Mouse (Mus musculus): Measurements from ENCODE around the gene Catsperz.

The Catsperz gene

GRCm38 (mm10) chr19:6937541-6938465 lies 12.6 kb upstream of the Catsperz start:
- POLR2A ChIA-PET: interaction anchor here in 1 of 4 experiments (0.7 to 1.2 kb wide), 2 partner anchors 13 kb away, joined by 3 read pairs; no protein-coding TSS in a partner anchor
- CTCF ChIA-PET: interaction anchor here in 2 of 4 experiments (0.8 to 1.2 kb wide), 3 partner anchors 14 to 28 kb away, joined by 3 to 4 read pairs (median 4); partner anchors contain the start of gene Trmt112 (in 1 of the 2)

GRCm38 (mm10) chr19:6936299-6936698 lies 11.1 kb upstream of the Catsperz start:
- POLR2A ChIA-PET: interaction anchor here (0.6 to 1.9 kb wide), 12 partner anchors 11 to 587 kb away, joined by 3 to 8 read pairs (median 3); partner anchors contain the start of gene Esrra (in 1 of the 4)
- CTCF ChIA-PET: interaction anchor here (0.5 to 6.1 kb wide), 72 partner anchors 8 to 1767 kb away, joined by 3 to 86 read pairs (median 4); partner anchors contain the start of genes Catsperz (in 3 of the 4), Esrra (in 3 of the 4), Trmt112 (in 2 of the 4) and Fkbp2 (in 1 of the 4)

GRCm38 (mm10) chr19:6934195-6934977 lies 9.2 kb upstream of the Catsperz start, which contains the start of gene Kcnk4:
Gene Kcnk4 (minus strand): TSS chr19:6934515.
- ChIA-PET POLR2A (interaction anchor here in 3 of 4 experiments (0.6 to 3.8 kb wide), 21 partner anchors 8 to 661 kb away, joined by 3 to 23 read pairs (median 4); partner anchors contain the start of genes Esrra (in 2 of the 3), Bad (in 1 of the 3), Catsperz (in 1 of the 3) and Ccdc88b (in 1 of the 3)), CTCF (interaction anchor here (0.5 to 6.1 kb wide), 14 partner anchors 10 to 454 kb away, joined by 3 to 86 read pairs (median 6); partner anchors contain the start of genes Esrra (in 3 of the 4) and Catsperz (in 1 of the 4))

- CTCF ChIA-PET: interaction anchor here in 3 of 4 experiments (0.7 to 6.1 kb wide), 7 partner anchors 9 to 455 kb away, joined by 3 to 86 read pairs (median 4); partner anchors contain the start of genes Esrra (in 3 of the 3) and Catsperz (in 1 of the 3)
- POLR2A ChIA-PET: interaction anchor here in 2 of 4 experiments (0.8 to 3.8 kb wide), 14 partner anchors 8 to 106 kb away, joined by 3 to 23 read pairs (median 6); partner anchors contain the start of genes Bad (in 2 of the 2), Esrra (in 2 of the 2), Gpr137 (in 2 of the 2) and Catsperz (in 1 of the 2)
These were observed 8.4 kb upstream of the Catsperz start for GRCm38 (mm10) chr19:6933436-6934194.

- POLR2A ChIA-PET: interaction anchor here in 2 of 4 experiments (0.9 to 3.8 kb wide), 9 partner anchors 8 to 107 kb away, joined by 3 to 23 read pairs (median 5); partner anchors contain the start of genes Bad (in 2 of the 2), Gpr137 (in 2 of the 2), Esrra (in 1 of the 2) and Stip1 (in 1 of the 2)
- CTCF ChIA-PET: interaction anchor here in 1 of 4 experiments (1.1 to 6.1 kb wide), 2 partner anchors 10 to 18 kb away, joined by 4 to 86 read pairs; partner anchors contain the start of genes Catsperz and Esrra
These were observed 7.9 kb upstream of the Catsperz start for GRCm38 (mm10) chr19:6933102-6933435.

GRCm38 (mm10) chr19:6932018-6932417 lies 6.8 kb upstream of the Catsperz start:
- ChIA-PET POLR2A (interaction anchor here in 3 of 4 experiments (0.6 to 3.8 kb wide), 17 partner anchors 9 to 344 kb away, joined by 3 to 23 read pairs (median 4); partner anchors contain the start of genes Bad (in 3 of the 3), Esrra (in 2 of the 3), Gpr137 (in 2 of the 3) and Nudt22 (in 1 of the 3)), CTCF (interaction anchor here in 1 of 4 experiments (1.2 to 6.1 kb wide), 4 partner anchors 9 to 47 kb away, joined by 3 to 86 read pairs (median 6); partner anchors contain the start of genes Bad, Catsperz and Esrra)

GRCm38 (mm10) chr19:6931002-6931401 lies 5.8 kb upstream of the Catsperz start:
- ChIA-PET POLR2A (interaction anchor here in 3 of 4 experiments (0.7 to 3.8 kb wide), 10 partner anchors 9 to 21 kb away, joined by 3 to 23 read pairs (median 6); partner anchors contain the start of genes Bad (in 2 of the 3), Esrra (in 2 of the 3), Gpr137 (in 1 of the 3) and Prdx5 (in 1 of the 3)), CTCF (interaction anchor here in 1 of 4 experiments (1.2 to 6.1 kb wide), 4 partner anchors 8 to 48 kb away, joined by 3 to 86 read pairs (median 6); partner anchors contain the start of genes Bad, Catsperz and Esrra)

GRCm38 (mm10) chr19:6928080-6928479 lies 2.9 kb upstream of the Catsperz start:
- POLR2A ChIA-PET: interaction anchor here in 3 of 4 experiments (0.7 to 1.9 kb wide), 5 partner anchors 14 to 64 kb away, joined by 3 to 8 read pairs (median 4); partner anchors contain the start of genes Bad (in 1 of the 3), Dnajc4 (in 1 of the 3), Gpr137 (in 1 of the 3) and Trmt112 (in 1 of the 3)
- CTCF ChIA-PET: interaction anchor here in 3 of 4 experiments (0.6 to 1.7 kb wide), 4 partner anchors 8 to 92 kb away, joined by 3 to 6 read pairs (median 4); no protein-coding TSS in a partner anchor

- CTCF ChIA-PET: interaction anchor here in 2 of 4 experiments (0.5 to 1.0 kb wide), 4 partner anchors 9 to 53 kb away, joined by 3 to 4 read pairs (median 3); partner anchors contain the start of gene Prdx5 (in 1 of the 2)
- POLR2A ChIA-PET: interaction anchor here in 2 of 4 experiments (0.7 to 1.4 kb wide), 5 partner anchors 14 to 114 kb away, joined by 3 to 4 read pairs (median 3); partner anchors contain the start of genes Trmt112 (in 2 of the 2), Bad (in 1 of the 2) and Prdx5 (in 1 of the 2)
These were observed 1.5 kb upstream of the Catsperz start for GRCm38 (mm10) chr19:6926559-6927255.

GRCm38 (mm10) chr19:6925611-6926329 lies 590 bp upstream of the Catsperz start:
- ChIA-PET POLR2A (interaction anchor here in 3 of 4 experiments (0.7 to 2.1 kb wide), 8 partner anchors 8 to 115 kb away, joined by 3 to 9 read pairs (median 3); partner anchors contain the start of genes Trmt112 (in 2 of the 3), Bad (in 1 of the 3), Fkbp2 (in 1 of the 3) and Gpr137 (in 1 of the 3)), CTCF (interaction anchor here in 2 of 4 experiments (0.5 to 4.7 kb wide), 11 partner anchors 8 to 95 kb away, joined by 3 to 86 read pairs (median 6); partner anchors contain the start of genes Bad (in 2 of the 2), Gpr137 (in 2 of the 2), Kcnk4 (in 1 of the 2) and Prdx5 (in 1 of the 2))

- CTCF ChIA-PET: interaction anchor here (0.5 to 4.7 kb wide), 23 partner anchors 9 to 1767 kb away, joined by 3 to 86 read pairs (median 6); partner anchors contain the start of genes Kcnk4 (in 3 of the 4), Bad (in 2 of the 4) and Gpr137 (in 2 of the 4)
- POLR2A ChIA-PET: interaction anchor here in 3 of 4 experiments (0.8 to 7.1 kb wide), 18 partner anchors 9 to 115 kb away, joined by 3 to 58 read pairs (median 4); partner anchors contain the start of genes Bad (in 2 of the 3), Fkbp2 (in 2 of the 3), Gpr137 (in 2 of the 3) and Kcnk4 (in 2 of the 3)
These were observed 496 bp downstream of the Catsperz start for GRCm38 (mm10) chr19:6924461-6925306.

GRCm38 (mm10) chr19:6922901-6923735 lies 2.1 kb downstream of the Catsperz start:
- POLR2A ChIA-PET: interaction anchor here in 3 of 4 experiments (0.6 to 7.1 kb wide), 38 partner anchors 8 to 1800 kb away, joined by 3 to 58 read pairs (median 5); partner anchors contain the start of genes Bad (in 3 of the 3), Fkbp2 (in 2 of the 3), Gpr137 (in 2 of the 3) and Prdx5 (in 2 of the 3)
- CTCF ChIA-PET: interaction anchor here (0.5 to 4.7 kb wide), 14 partner anchors 11 to 471 kb away, joined by 3 to 86 read pairs (median 8); partner anchors contain the start of genes Fkbp2 (in 2 of the 4), Bad (in 1 of the 4), Gpr137 (in 1 of the 4) and Kcnk4 (in 1 of the 4)
